Mouse (Mus musculus) small intestine, adult 2 months (tissue): ENCODE measurements at regions not wholly inside any gene's neighbourhood (a gene's known extent, or its start where the extent isn't known, plus 50 kb on each side); places are given as distances from the start of the nearest gene placed in this dataset.

Experiments
- CTCF ChIP-seq: fragments of 200-500 bp; IDR thresholded peaks from 2 replicates; pipeline ENCODE4 v1.5.1; 2012; ENCODE audit warnings: low read depth, mild to moderate bottlenecking, control low read depth, inconsistent platforms, low read length, moderate library complexity, mixed read lengths; ENCODE audit not compliant: insufficient replicate concordance, insufficient read length; ENCODE audit errors: extremely low read depth
- POLR2A ChIP-seq: fragments of 200-500 bp; IDR thresholded peaks from 2 replicates; pipeline ENCODE4 v1.6.1; 2012; ENCODE audit warnings: low read depth, mild to moderate bottlenecking, control low read depth, inconsistent platforms, low read length, moderate library complexity

GRCm38 (mm10) chr11:8302347-8303188 is 361.8 kb downstream of the Tns3 start:
- no peak for TF ChIP-seq POLR2A
- no peak for TF ChIP-seq CTCF
